Mouse (Mus musculus) monocyte, adult 2 months (primary cell): ENCODE results near the gene Cacna2d2.
A peak's percentile ranks its signal among the peaks of the same experiment; 100 is the strongest.

ENCODE experiments used
- DNase-seq, 2 experiments: peaks; one replicate each; pipeline ENCODE4 v3.0.0; 2022; ENCODE audit warnings: low spot score in 2 of 2, low read depth in 1 of 2

Gene Cacna2d2

GRCm38 (mm10) chr9:107490625-107491024 is 91.2 kb downstream of the Cacna2d2 start:
- DNase-seq = no peak

- no peak for DNase-seq
These were observed 94.1 kb downstream of the Cacna2d2 start for GRCm38 (mm10) chr9:107493511-107493910.

- no peak for DNase-seq
These were observed 94.8 kb downstream of the Cacna2d2 start for GRCm38 (mm10) chr9:107494238-107494637.

- DNase-seq = no peak
These were observed 96.9 kb downstream of the Cacna2d2 start for GRCm38 (mm10) chr9:107496359-107496758.

- no peak for DNase-seq
These were observed 101.4 kb downstream of the Cacna2d2 start for GRCm38 (mm10) chr9:107500708-107501286.

GRCm38 (mm10) chr9:107502131-107502846 is 102.9 kb downstream of the Cacna2d2 start:
- DNase-seq = no peak

- no peak for DNase-seq
These were observed 105.5 kb downstream of the Cacna2d2 start for GRCm38 (mm10) chr9:107504662-107505537.

- no peak for DNase-seq
These were observed 108.9 kb downstream of the Cacna2d2 start for GRCm38 (mm10) chr9:107508266-107508665.

GRCm38 (mm10) chr9:107510384-107511100 is 111.1 kb downstream of the Cacna2d2 start:
- DNase-seq = no peak

- DNase-seq = no peak
These were observed 112.0 kb downstream of the Cacna2d2 start for GRCm38 (mm10) chr9:107511436-107511835.

GRCm38 (mm10) chr9:107512326-107512725 is 112.9 kb downstream of the Cacna2d2 start:
- no peak for DNase-seq

GRCm38 (mm10) chr9:107514303-107514955 is 115.0 kb downstream of the Cacna2d2 start:
- peak; percentile 29 to 64 for DNase-seq

- DNase-seq = no peak
These were observed 120.9 kb downstream of the Cacna2d2 start for GRCm38 (mm10) chr9:107520331-107520730.

- no peak for DNase-seq
These were observed 121.8 kb downstream of the Cacna2d2 start for GRCm38 (mm10) chr9:107521190-107521589.

GRCm38 (mm10) chr9:107521711-107522399 is 122.4 kb downstream of the Cacna2d2 start:
- DNase-seq = no peak

GRCm38 (mm10) chr9:107522400-107522711 is 122.9 kb downstream of the Cacna2d2 start:
- no peak for DNase-seq

- DNase-seq = peak in 1 of 2 experiments; percentile 58
These were observed 127.0 kb downstream of the Cacna2d2 start for GRCm38 (mm10) chr9:107526198-107527026.

GRCm38 (mm10) chr9:107533791-107534407 is 134.5 kb downstream of the Cacna2d2 start, which contains the start of gene Tmem115:
Gene Tmem115 (plus strand): TSS chr9:107533945.
- DNase-seq = peak; percentile 74 to 76
